Mouse (Mus musculus): ENCODE measurements around the gene Olfr967. TPM values are rescaled to one million over a fixed set of nuclear protein-coding genes. Genes with fewer than 3 reads are reported as not detected.

Olfr967 gene
- polyA plus RNA-seq (2017; shearing (Covaris generic)) = under 1 TPM in 1 of 2 experiments, not detected in 1; 0.15 TPM

GRCm38 (mm10) chr9:39745949-39746348 is at the start of gene Olfr967:
TSS of gene Olfr967 (plus strand) at chr9:39746249.

GRCm38 (mm10) chr9:39707017-39707416 is 39.0 kb upstream of the Olfr967 start, which contains the start of gene Olfr149:
TSS of gene Olfr149 (minus strand) at chr9:39707117.

GRCm38 (mm10) chr9:39711053-39711452 is 35.0 kb upstream of the Olfr967 start, which contains the start of gene Olfr965:
TSS of gene Olfr965 (plus strand) at chr9:39711353.

GRCm38 (mm10) chr9:39730678-39731077 is 15.4 kb upstream of the Olfr967 start, which contains the start of gene Olfr150:
TSS of gene Olfr150 (plus strand) at chr9:39730978.

GRCm38 (mm10) chr9:39783153-39783552 is 37.1 kb downstream of the Olfr967 start, which contains the start of gene Olfr968:
TSS of gene Olfr968 (minus strand) at chr9:39783253.

GRCm38 (mm10) chr9:39790558-39790957 is 44.5 kb downstream of the Olfr967 start, which contains the start of gene Olfr969:
TSS of gene Olfr969 (plus strand) at chr9:39790945.

Other genes with a start within 250 kb of the Olfr967 start
- not detected for gene Olfr957, start 230.4 kb upstream of the Olfr967 start, polyA plus RNA-seq (2017; shearing (Covaris generic))
- not detected for gene Olfr958, start 192.2 kb upstream of the Olfr967 start, polyA plus RNA-seq (2017; shearing (Covaris generic))
- gene Olfr959, start 170.7 kb upstream of the Olfr967 start, polyA plus RNA-seq (2017; shearing (Covaris generic)) = not detected
- under 1 TPM; 0.08 to 0.60 TPM for gene AW551984, start 141.8 kb upstream of the Olfr967 start, polyA plus RNA-seq (2017; shearing (Covaris generic))
- gene Olfr148, start 135.6 kb upstream of the Olfr967 start, polyA plus RNA-seq (2017; shearing (Covaris generic)) = not detected
- gene Olfr960, start 124.9 kb upstream of the Olfr967 start, polyA plus RNA-seq (2017; shearing (Covaris generic)) = not detected
- under 1 TPM in 1 of 2 experiments, not detected in 1; 0.52 TPM for gene Olfr961, start 101.2 kb upstream of the Olfr967 start, polyA plus RNA-seq (2017; shearing (Covaris generic))
- not detected for gene Olfr963, start 79.0 kb upstream of the Olfr967 start, polyA plus RNA-seq (2017; shearing (Covaris generic))
- not detected for gene Olfr149, start 39.1 kb upstream of the Olfr967 start, polyA plus RNA-seq (2017; shearing (Covaris generic))
- under 1 TPM in 1 of 2 experiments, not detected in 1; 0.12 TPM for gene Olfr965, start 34.9 kb upstream of the Olfr967 start, polyA plus RNA-seq (2017; shearing (Covaris generic))
- under 1 TPM in 1 of 2 experiments, not detected in 1; 0.17 TPM for gene Olfr150, start 15.3 kb upstream of the Olfr967 start, polyA plus RNA-seq (2017; shearing (Covaris generic))
- under 1 TPM in 1 of 2 experiments, not detected in 1; 0.45 TPM for gene Olfr968, start 37.0 kb downstream of the Olfr967 start, polyA plus RNA-seq (2017; shearing (Covaris generic))
- under 1 TPM in 1 of 2 experiments, not detected in 1; 0.39 TPM for gene Olfr969, start 44.7 kb downstream of the Olfr967 start, polyA plus RNA-seq (2017; shearing (Covaris generic))
- not detected for gene Olfr970, start 62.6 kb downstream of the Olfr967 start, polyA plus RNA-seq (2017; shearing (Covaris generic))
- gene Olfr971, start 90.6 kb downstream of the Olfr967 start, polyA plus RNA-seq (2017; shearing (Covaris generic)) = under 1 TPM in 1 of 2 experiments, not detected in 1; 0.18 TPM
- gene Olfr972, start 120.2 kb downstream of the Olfr967 start, polyA plus RNA-seq (2017; shearing (Covaris generic)) = not detected
- not detected for gene Olfr229, start 161.1 kb downstream of the Olfr967 start, polyA plus RNA-seq (2017; shearing (Covaris generic))
- under 1 TPM in 1 of 2 experiments, not detected in 1; 0.15 TPM for gene Olfr974, start 191.3 kb downstream of the Olfr967 start, polyA plus RNA-seq (2017; shearing (Covaris generic))
- gene Olfr975, start 205.8 kb downstream of the Olfr967 start, polyA plus RNA-seq (2017; shearing (Covaris generic)) = not detected
- gene Olfr976, start 214.9 kb downstream of the Olfr967 start, polyA plus RNA-seq (2017; shearing (Covaris generic)) = not detected
- gene Olfr978, start 245.9 kb downstream of the Olfr967 start, polyA plus RNA-seq (2017; shearing (Covaris generic)) = under 1 TPM in 1 of 2 experiments, not detected in 1; 0.49 TPM